Mouse (Mus musculus) G1E (cell line): Measurements from ENCODE around the gene Rsph6a. TPM values are rescaled to one million over a fixed set of nuclear protein-coding genes. Genes with fewer than 3 reads are reported as not detected.

Source experiments
- ATAC-seq: 2 replicates; pipeline ENCODE4 v1.8.0; 2016; ENCODE audit warnings: mild to moderate bottlenecking; ENCODE audit not compliant: insufficient number of reproducible peaks, poor library complexity, low FRiP score, severe bottlenecking; ENCODE audit errors: extremely low read depth
- DNase-seq: peaks from one replicate; pipeline ENCODE4 v3.0.0; 2012; ENCODE audit warnings: low spot score
- H3K27me3 ChIP-seq: 2 replicates; pipeline ENCODE4 v1.6.1; 2012; ENCODE audit warnings: mild to moderate bottlenecking, low read length, inconsistent platforms; ENCODE audit not compliant: insufficient read depth
- H3K36me3 ChIP-seq: replicated peaks from 2 replicates; pipeline ENCODE3; 2012; ENCODE audit warnings: mild to moderate bottlenecking, inconsistent platforms
- H3K4me1 ChIP-seq: 2 replicates; pipeline ENCODE4 v1.6.1; 2012; ENCODE audit warnings: low read depth, low read length, inconsistent platforms, mixed read lengths; ENCODE audit not compliant: insufficient read depth
- H3K4me3 ChIP-seq: 2 replicates; pipeline ENCODE4 v1.5.1; 2012; ENCODE audit warnings: low read depth, mild to moderate bottlenecking, inconsistent platforms, low read length, moderate library complexity, mixed read lengths
- H3K9me3 ChIP-seq: replicated peaks from 2 replicates; pipeline ENCODE4 v1.6.1; 2012; ENCODE audit warnings: inconsistent platforms
- CTCF ChIP-seq: IDR thresholded peaks from 2 replicates; pipeline ENCODE4 v1.5.1; 2012; ENCODE audit warnings: low read depth, low read length, inconsistent platforms, mixed read lengths
- GATA1 ChIP-seq: IDR thresholded peaks from 2 replicates; pipeline ENCODE4 v1.6.1; 2012; ENCODE audit warnings: borderline replicate concordance, low read length, inconsistent platforms, mixed read lengths
- GATA2 ChIP-seq: IDR thresholded peaks from 2 replicates; pipeline ENCODE4 v1.6.1; 2012; ENCODE audit warnings: low read depth, low read length, inconsistent platforms, borderline replicate concordance
- POLR2AphosphoS5 ChIP-seq: IDR thresholded peaks from 2 replicates; pipeline ENCODE4 v1.6.1; 2012; ENCODE audit warnings: low read depth, low read length, inconsistent platforms; ENCODE audit not compliant: insufficient replicate concordance
- TAL1 ChIP-seq: conservative IDR thresholded peaks from 2 replicates; pipeline ENCODE4 v1.6.1; 2012; ENCODE audit warnings: low read depth, low read length, inconsistent platforms, mixed read lengths
- polyA plus RNA-seq: library from polyadenylated mRNA; stranded (reverse); fragments of >175 nt; gene quantifications from 2 replicates; pipeline ENCODE4 v1.2.3, GENCODE M21; 2012
- total RNA-seq, 2 experiments: library from RNA; stranded (forward) in 1 of 2; stranded (reverse) in 1 of 2; fragments of 200-1000 nt in 1 of 2; fragments of >200 nt in 1 of 2; fragmentation: Nextera tagmentation in 1 of 2; gene quantifications; 2 replicates each; pipeline ENCODE4 v1.2.3; 2014 to 2017

Rsph6a gene
- total and polyA plus RNA-seq, 3 experiments: 0.16 to 0.33 TPM; not detected in 1

DNA sequence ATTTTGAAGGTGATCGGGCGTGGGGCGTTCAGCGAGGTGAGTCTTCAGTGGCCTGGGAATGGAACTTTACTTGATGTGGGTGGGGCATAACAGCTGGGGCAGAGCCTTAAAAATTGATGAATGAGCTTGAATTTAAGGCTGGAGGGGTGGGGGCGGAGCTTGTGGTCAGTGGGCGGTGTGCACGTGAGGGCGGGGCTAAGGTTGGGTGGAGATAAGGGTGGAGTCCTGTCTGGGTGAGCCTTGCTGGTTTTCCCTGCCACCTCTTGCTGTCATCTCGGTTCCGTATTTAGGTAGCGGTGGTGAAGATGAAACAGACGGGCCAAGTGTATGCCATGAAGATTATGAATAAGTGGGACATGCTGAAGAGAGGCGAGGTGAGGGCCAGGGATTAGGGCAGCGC is 31.6 kb downstream of the Rsph6a start:
- DNase-seq: peak; percentile 86
- TF ChIP-seq TAL1 (no peak), GATA2 (no peak), POLR2AphosphoS5 (no peak), GATA1 (no peak), CTCF (no peak)
- peak overlapping the region; percentile 13; the same call in 1 of the 2 replicates for H3K4me3 ChIP-seq
- H3K9me3 ChIP-seq: no peaks in the 10 kb centered on the region
- H3K36me3 ChIP-seq: peaks cover 89% of the 10 kb centered on the region
- ATAC-seq: peak; percentile 85
- no peaks in the 10 kb centered on the region for H3K27me3 ChIP-seq
- peaks cover 73% of the 10 kb centered on the region for H3K4me1 ChIP-seq

DNA sequence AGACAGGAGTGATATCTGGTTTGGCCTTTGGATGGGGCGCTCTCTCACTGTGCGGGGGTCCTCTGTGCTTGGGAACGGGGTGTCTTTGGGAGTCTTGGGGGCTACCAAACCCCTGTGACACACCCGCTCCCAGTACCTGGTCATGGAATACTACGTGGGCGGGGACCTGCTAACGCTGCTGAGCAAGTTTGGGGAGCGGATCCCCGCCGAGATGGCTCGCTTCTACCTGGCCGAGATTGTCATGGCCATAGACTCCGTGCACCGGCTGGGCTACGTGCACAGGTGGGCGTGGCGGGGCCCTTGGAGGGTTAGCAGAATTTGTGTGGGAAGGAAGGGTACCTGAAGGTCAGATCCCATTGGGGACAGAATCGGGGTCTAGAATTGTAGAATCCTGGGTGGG is 32.3 kb downstream of the Rsph6a start:
- Histone ChIP-seq H3K4me3 (no peak overlapping the region), H3K27me3 (no peaks in the 10 kb centered on the region), H3K4me1 (peaks cover 68% of the 10 kb centered on the region), H3K9me3 (no peaks in the 10 kb centered on the region), H3K36me3 (peaks cover 89% of the 10 kb centered on the region)
- ATAC-seq (no peak), DNase-seq (no peak)
- TF ChIP-seq TAL1: no peak

DNA sequence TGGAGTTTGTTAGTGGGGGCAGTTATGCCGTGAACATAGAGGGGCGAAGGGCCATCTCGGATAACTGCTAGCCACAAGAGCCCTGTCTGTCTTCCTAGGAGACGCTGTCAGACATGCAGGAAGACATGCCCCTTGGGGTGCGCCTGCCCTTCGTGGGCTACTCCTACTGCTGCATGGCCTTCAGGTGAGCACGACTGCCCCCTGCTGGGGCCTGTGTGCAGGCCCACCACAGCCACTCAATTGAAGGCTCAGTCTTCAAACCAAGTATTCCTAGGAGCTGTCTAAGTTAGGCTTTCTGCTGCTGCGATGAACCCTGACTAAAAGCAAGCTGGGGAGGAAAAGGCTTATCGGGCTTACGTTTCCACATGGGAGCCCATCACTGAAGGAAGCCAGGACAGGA is 34.3 kb downstream of the Rsph6a start:
- Histone ChIP-seq H3K4me1 (peaks cover 68% of the 10 kb centered on the region), H3K27me3 (no peaks in the 10 kb centered on the region), H3K9me3 (no peaks in the 10 kb centered on the region), H3K4me3 (no peak overlapping the region), H3K36me3 (peaks cover 86% of the 10 kb centered on the region)
- ATAC-seq (no peak), DNase-seq (peak; percentile 56)
- no peak for TF ChIP-seq POLR2AphosphoS5
- peak; percentile 89 for TF ChIP-seq CTCF
- no peak for TF ChIP-seq GATA2
- no peak for TF ChIP-seq TAL1
- no peak for TF ChIP-seq GATA1

DNA sequence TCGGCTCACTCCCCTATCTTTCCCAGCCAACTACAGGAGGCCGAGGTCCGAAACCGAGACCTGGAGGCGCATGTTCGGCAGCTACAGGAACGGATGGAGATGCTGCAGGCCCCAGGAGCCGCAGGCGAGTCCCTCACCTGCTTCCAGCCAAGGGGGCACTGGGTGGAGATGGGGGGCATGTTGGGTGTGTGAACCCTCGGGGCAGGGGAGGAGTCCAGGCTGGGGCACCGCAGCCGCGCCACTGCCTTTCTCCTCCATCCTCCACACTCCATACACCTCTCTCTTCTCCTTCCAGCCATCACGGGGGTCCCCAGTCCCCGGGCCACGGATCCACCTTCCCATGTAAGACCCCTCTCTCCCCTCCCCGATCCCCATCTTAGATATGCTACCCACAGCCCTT is 37.4 kb downstream of the Rsph6a start:
- ATAC-seq (no peak), DNase-seq (no peak)
- TF ChIP-seq TAL1: no peak
- no peaks in the 10 kb centered on the region for H3K9me3 ChIP-seq
- peaks cover 13% of the 10 kb centered on the region; the same call in 1 of the 2 replicates for H3K27me3 ChIP-seq
- H3K4me3 ChIP-seq: no peak overlapping the region
- H3K4me1 ChIP-seq: peaks cover 65% of the 10 kb centered on the region
- peaks cover 69% of the 10 kb centered on the region for H3K36me3 ChIP-seq

DNA sequence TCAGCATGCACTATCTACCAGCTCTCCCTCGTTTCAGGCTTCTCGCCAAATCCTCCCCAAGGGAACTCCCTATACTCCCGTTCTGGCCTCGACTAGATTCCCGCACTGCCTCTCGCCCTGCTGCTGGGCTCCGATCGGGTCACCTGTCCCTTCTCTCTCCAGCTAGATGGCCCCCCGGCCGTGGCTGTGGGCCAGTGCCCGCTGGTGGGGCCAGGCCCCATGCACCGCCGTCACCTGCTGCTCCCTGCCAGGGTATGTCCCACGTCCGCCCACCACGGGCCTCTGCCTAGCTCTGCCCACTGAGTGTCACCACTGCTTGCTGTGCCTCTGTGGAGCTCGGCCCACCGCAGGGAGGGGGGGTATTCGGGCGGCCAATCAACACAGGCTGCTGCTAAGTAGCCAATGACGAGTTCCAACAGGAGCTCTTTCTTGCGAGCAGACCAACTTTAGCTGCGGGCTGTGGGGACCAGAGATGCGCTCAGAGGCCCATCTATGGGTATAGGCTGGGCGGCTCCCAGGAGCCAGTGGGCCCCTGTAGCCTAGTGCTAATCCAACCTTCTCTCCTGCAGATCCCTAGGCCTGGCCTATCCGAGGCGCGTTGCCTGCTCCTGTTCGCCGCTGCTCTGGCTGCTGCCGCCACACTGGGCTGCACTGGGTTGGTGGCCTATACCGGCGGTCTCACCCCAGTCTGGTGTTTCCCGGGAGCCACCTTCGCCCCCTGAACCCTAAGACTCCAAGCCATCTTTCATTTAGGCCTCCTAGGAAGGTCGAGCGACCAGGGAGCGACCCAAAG is 38.1 kb downstream of the Rsph6a start:
- H3K9me3 ChIP-seq: no peaks in the 10 kb centered on the region
- H3K4me3 ChIP-seq: no peak overlapping the region; the same call in 1 of the 2 replicates
- H3K27me3 ChIP-seq: peaks cover 18% of the 10 kb centered on the region; the same call in 1 of the 2 replicates
- peaks cover 65% of the 10 kb centered on the region for H3K4me1 ChIP-seq
- ATAC-seq (no peak), DNase-seq (no peak)
- TF ChIP-seq CTCF (no peak), GATA2 (no peak), TAL1 (no peak), GATA1 (no peak), POLR2AphosphoS5 (no peak)
- peaks cover 69% of the 10 kb centered on the region for H3K36me3 ChIP-seq

DNA sequence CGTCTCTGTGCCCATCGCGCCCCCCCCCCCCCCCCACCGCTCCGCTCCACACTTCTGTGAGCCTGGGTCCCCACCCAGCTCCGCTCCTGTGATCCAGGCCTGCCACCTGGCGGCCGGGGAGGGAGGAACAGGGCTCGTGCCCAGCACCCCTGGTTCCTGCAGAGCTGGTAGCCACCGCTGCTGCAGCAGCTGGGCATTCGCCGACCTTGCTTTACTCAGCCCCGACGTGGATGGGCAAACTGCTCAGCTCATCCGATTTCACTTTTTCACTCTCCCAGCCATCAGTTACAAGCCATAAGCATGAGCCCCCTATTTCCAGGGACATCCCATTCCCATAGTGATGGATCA is 38.7 kb downstream of the Rsph6a start:
- peaks cover 19% of the 10 kb centered on the region; the same call in 1 of the 2 replicates for H3K27me3 ChIP-seq
- H3K9me3 ChIP-seq: no peaks in the 10 kb centered on the region
- peaks cover 60% of the 10 kb centered on the region for H3K4me1 ChIP-seq
- peak overlapping the region; percentile 75 for H3K4me3 ChIP-seq
- DNase-seq (peak; percentile 76), ATAC-seq (no peak)
- TF ChIP-seq CTCF (peak; percentile 67; the same call in 1 of the 2 replicates), POLR2AphosphoS5 (no peak)
- H3K36me3 ChIP-seq: peaks cover 68% of the 10 kb centered on the region
